Mouse (Mus musculus) liver, adult 2 months (tissue): ENCODE measurements around the gene Plcb4.

ENCODE experiments used
- CTCF ChIP-seq: fragments of 200-500 bp; IDR thresholded peaks from 2 replicates; pipeline ENCODE4 v1.5.1; 2011; ENCODE audit warnings: low read depth, low read length, control low read depth
- POLR2A ChIP-seq: fragments of 200-500 bp; IDR thresholded peaks from 2 replicates; pipeline ENCODE4 v1.6.1; 2011; ENCODE audit warnings: low read length, control low read depth; ENCODE audit not compliant: insufficient read depth; ENCODE audit errors: extremely low read depth

- TF ChIP-seq CTCF (no peak), POLR2A (no peak)
These were observed 338.1 kb downstream of the Plcb4 start for GRCm38 (mm10) chr2:135996936-135997335.
